Mouse (Mus musculus) stomach, embryonic 15.5 days (tissue): Measurements from ENCODE around the gene Dusp10. TPM values are rescaled to one million over a fixed set of nuclear protein-coding genes. Genes with fewer than 3 reads are reported as not detected.

ENCODE experiments used
- polyA plus RNA-seq: library from polyadenylated mRNA; unstranded; fragments of >200 nt; fragmentation: Nextera tagmentation; extraction: Ambion mirVana; gene quantifications from 2 replicates; pipeline ENCODE4 v1.2.1, GENCODE M21; 2015

Dusp10 gene
- polyA plus RNA-seq, 1 experiment from 2014 or later, result 8.1 TPM

Other genes with a start within 250 kb of the Dusp10 start
- gene 1700056E22Rik, start 21.0 kb downstream of the Dusp10 start, polyA plus RNA-seq, result 1.4 and 1.5 TPM in 2 replicates